Mouse (Mus musculus) ES-Bruce4 (cell line): ENCODE data around the gene Psme2. TPM values are rescaled to one million over a fixed set of nuclear protein-coding genes. Genes with fewer than 3 reads are reported as not detected.

Source experiments
- H3K27ac ChIP-seq: 2 replicates; pipeline ENCODE4 v1.5.1; 2012; ENCODE audit warnings: low read length, inconsistent platforms; ENCODE audit not compliant: insufficient read depth
- H3K27me3 ChIP-seq: 2 replicates; pipeline ENCODE4 v1.6.1; 2012; ENCODE audit warnings: mild to moderate bottlenecking, low read length, inconsistent platforms; ENCODE audit not compliant: control insufficient read depth, poor library complexity, insufficient read depth, severe bottlenecking
- H3K36me3 ChIP-seq: 2 replicates; pipeline ENCODE4 v1.6.1; 2012; ENCODE audit warnings: inconsistent platforms, mild to moderate bottlenecking, low read length, moderate library complexity; ENCODE audit not compliant: control insufficient read depth, poor library complexity, insufficient read depth, severe bottlenecking
- H3K4me1 ChIP-seq: one replicate; pipeline ENCODE4 v1.8.1; 2011; ENCODE audit warnings: low read length; ENCODE audit not compliant: control insufficient read depth, insufficient read depth
- H3K4me3 ChIP-seq: 2 replicates; pipeline ENCODE4 v1.5.1; 2011; ENCODE audit warnings: low read depth, mild to moderate bottlenecking, low read length
- H3K9ac ChIP-seq: 2 replicates; pipeline ENCODE4 v1.6.1; 2012; ENCODE audit warnings: low read depth, mild to moderate bottlenecking, inconsistent platforms; ENCODE audit not compliant: poor library complexity, severe bottlenecking
- H3K9me3 ChIP-seq: replicated peaks from 2 replicates; pipeline ENCODE4 v1.6.1; 2012; ENCODE audit warnings: mild to moderate bottlenecking, low read length, inconsistent platforms; ENCODE audit not compliant: control insufficient read depth, poor library complexity, insufficient read depth, severe bottlenecking
- CTCF ChIP-seq: IDR thresholded peaks from one replicate; pipeline ENCODE4 v1.8.1; 2011; ENCODE audit warnings: low read depth, low read length
- EP300 ChIP-seq: IDR thresholded peaks from 2 replicates; pipeline ENCODE4 v1.6.1; 2011; ENCODE audit warnings: low read depth, low read length; ENCODE audit not compliant: insufficient read depth
- POLR2A ChIP-seq: IDR thresholded peaks from one replicate; pipeline ENCODE4 v1.8.1; 2011; ENCODE audit warnings: low read length; ENCODE audit not compliant: insufficient read depth
- polyA plus RNA-seq: library from polyadenylated mRNA; stranded (reverse); fragments of >200 nt; gene quantifications from 2 replicates; pipeline ENCODE4 v1.2.4, GENCODE M21; 2011; ENCODE audit warnings: low read depth; ENCODE audit not compliant: missing spikeins, insufficient read depth, insufficient read length

The Psme2 gene
- polyA plus RNA-seq, 1 experiment = 195 TPM

DNA sequence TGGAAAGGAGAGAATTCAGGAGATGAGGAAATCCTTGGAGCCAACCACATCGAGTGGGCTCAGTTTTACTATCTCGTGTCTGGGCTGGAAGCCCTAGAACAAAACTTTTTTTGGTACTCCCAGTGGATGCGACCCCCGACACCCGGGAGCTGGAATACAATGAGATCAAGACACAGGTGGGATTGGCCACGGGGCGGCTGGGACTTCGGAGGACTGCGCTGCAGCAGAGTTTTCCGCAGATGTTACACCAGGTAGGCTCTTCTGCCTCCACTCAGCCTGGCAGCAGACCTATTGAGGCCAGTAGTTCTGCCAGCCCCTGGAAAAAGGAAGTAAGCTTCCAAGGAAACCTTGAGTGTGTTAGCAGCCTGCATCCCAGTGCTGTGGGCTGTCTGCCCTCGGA is 27.7 kb downstream of the Psme2 start:
- TF ChIP-seq CTCF (no peak), POLR2A (no peak), EP300 (no peak)
- Histone ChIP-seq H3K9me3 (no peaks in the 10 kb centered on the region), H3K27ac (no peak overlapping the region), H3K4me1 (no peaks in the 10 kb centered on the region), H3K27me3 (no peaks in the 10 kb centered on the region), H3K36me3 (peaks cover 3% of the 10 kb centered on the region; the same call in 1 of the 2 replicates), H3K9ac (no peak overlapping the region), H3K4me3 (no peak overlapping the region)

DNA sequence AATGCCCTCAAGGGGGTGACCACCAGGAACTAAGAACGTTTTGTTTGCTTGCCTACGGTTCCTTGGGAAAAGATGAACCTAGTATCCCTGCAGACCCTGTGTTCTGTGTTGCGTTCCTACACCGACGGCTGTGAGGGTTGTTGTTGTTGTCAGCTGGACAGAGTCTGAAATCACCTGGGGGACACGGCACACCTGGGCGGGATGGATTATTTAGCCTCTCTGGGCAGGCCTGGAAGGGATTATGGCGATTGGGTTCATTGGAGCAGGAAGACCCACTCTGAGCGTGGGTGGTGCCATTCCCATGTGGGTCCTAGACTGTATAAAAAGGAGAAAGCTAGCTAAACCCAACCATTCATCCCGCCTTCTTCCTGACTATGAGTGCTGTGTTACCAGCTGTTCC is 29.1 kb downstream of the Psme2 start:
- no peaks in the 10 kb centered on the region for H3K9me3 ChIP-seq
- H3K9ac ChIP-seq = no peak overlapping the region
- TF ChIP-seq POLR2A (no peak), EP300 (no peak), CTCF (no peak)
- H3K36me3 ChIP-seq = peaks cover 3% of the 10 kb centered on the region; the same call in 1 of the 2 replicates
- no peak overlapping the region for H3K27ac ChIP-seq
- no peak overlapping the region for H3K4me3 ChIP-seq
- no peaks in the 10 kb centered on the region for H3K4me1 ChIP-seq
- no peaks in the 10 kb centered on the region for H3K27me3 ChIP-seq

DNA sequence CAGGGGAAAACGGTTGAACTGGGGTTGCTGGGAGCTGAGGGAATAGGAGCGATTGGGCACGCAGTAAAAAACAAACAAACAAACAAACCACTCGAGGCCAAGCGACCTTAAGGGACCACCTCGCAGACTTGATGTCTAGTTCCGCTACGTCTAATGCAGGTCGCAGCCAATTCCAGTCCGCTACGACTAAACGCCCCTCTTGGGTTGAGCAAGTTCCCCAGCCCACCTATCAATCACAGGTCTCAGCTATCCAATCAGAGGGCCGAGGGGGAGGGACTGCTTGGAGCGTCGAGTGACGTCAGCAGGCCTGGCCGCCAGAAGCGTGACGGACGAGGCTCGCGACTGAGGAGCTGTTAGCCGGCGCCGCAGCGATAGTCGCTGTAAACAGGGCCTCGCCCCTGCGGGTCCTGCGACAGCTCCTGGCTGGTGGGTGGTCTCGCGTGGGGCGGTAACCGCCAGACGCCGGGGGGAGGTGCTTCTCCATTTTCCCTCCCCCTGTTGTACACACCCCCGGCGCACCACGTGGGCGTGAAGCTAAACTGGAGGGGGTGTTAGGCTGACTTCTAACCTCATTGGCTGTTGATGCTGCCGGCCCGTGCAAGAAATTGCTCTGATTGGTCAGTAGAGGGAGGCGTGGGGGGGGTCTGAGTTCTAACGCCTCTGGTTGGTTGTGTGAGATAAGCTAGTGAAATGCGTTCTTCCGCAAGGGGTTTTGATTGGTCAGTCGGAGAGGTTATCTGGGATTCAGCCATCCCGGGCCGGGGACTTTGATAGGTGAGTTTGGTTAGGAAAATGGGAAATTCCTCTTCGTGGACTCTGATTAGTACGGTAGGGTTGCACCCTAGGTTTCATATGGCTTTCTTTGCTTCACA is 30.5 kb downstream of the Psme2 start, which contains the start of gene A730061H03Rik:
A730061H03Rik (minus strand) TSS at position 205 of the 872 bp plus-strand sequence.
- Histone ChIP-seq H3K36me3 (peaks cover 3% of the 10 kb centered on the region; the same call in 1 of the 2 replicates), H3K9me3 (no peaks in the 10 kb centered on the region), H3K4me3 (peak within 1 kb of the TSS; percentile 79), H3K27me3 (no peaks in the 10 kb centered on the region), H3K27ac (peak within 1 kb of the TSS; percentile 86), H3K4me1 (no peaks in the 10 kb centered on the region), H3K9ac (peak within 1 kb of the TSS; percentile 38)
- TF ChIP-seq POLR2A (peak; percentile 30), CTCF (no peak)

DNA sequence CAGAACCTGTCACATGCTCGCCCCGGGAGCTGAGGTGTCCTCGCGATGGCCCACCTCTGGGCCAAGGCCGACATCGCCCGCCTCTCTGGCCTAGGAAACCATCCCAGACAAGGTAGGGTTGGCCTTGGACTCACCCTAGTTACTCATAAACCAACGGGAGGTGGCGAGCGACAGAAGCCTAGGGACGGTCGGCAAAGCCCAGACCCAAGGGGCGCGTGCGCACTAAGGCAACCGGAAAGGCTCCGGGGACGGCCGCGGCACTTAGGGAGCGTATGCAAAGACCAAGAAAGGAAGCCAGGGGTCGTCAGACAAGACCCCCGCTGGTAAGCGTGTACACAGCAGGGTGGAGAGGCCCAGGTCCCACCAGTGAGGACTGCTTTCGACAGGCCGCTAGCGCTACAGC is 31.1 kb downstream of the Psme2 start, which contains the start of gene Dcaf11:
Dcaf11 (plus strand) TSS at position 208 of the 403 bp plus-strand sequence.
- Histone ChIP-seq H3K4me3 (peak within 1 kb of the TSS; percentile 79), H3K27ac (peak within 1 kb of the TSS; percentile 86), H3K9me3 (no peaks in the 10 kb centered on the region), H3K9ac (peak within 1 kb of the TSS; percentile 38), H3K4me1 (no peaks in the 10 kb centered on the region), H3K36me3 (no peaks in the 10 kb centered on the region), H3K27me3 (no peaks in the 10 kb centered on the region)
- TF ChIP-seq CTCF = no peak
- 0 out of 2 replicates have a peak, but pooled peaks have one; percentile 67 for TF ChIP-seq EP300
- TF ChIP-seq POLR2A = no peak

DNA sequence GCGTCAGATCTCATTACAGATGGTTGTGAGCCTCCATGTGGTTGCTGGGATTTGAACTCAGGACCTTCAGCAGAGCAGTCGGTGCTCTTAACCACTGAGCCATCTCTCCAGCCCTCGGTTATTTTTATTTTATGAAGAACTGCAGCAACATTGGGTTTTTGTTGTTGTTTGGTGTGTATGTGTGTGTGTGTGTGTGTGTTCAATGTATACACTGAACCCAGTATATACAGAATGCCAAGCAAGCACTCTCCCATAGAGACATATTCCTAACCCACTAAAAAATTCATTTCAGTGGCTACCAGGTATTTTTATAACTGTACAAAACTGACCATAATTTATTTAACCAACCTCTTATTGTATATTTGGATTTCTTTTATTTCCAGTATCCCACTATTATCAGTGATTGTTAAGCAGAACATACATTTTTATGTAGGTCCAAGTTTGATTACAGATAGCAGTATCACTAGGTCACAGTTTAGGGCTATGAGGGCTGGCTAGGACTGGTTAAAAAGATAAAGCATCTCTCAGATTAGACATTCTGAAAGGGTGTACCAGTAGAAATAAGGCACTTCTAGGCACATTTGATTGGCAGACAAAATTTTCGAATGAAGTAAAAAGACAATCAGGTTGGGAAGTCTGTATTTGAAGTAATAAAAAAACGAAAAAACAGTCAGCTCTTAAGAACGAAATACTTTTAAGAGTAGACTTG is 32.0 kb downstream of the Psme2 start:
- Histone ChIP-seq H3K4me3 (peak overlapping the region; percentile 22; the same call in 1 of the 2 replicates), H3K4me1 (peaks cover 1% of the 10 kb centered on the region), H3K27ac (no peak overlapping the region), H3K27me3 (no peaks in the 10 kb centered on the region), H3K36me3 (no peaks in the 10 kb centered on the region), H3K9ac (peak overlapping the region; percentile 38), H3K9me3 (no peaks in the 10 kb centered on the region)
- TF ChIP-seq POLR2A (no peak), EP300 (no peak), CTCF (no peak)
